Mouse (Mus musculus): ENCODE data around the gene Mycbp.

GRCm38 (mm10) chr4:123911503-123911902, 6.9 kb downstream of the Mycbp start:
- no peak for TF ChIP-seq CTCF (IDR thresholded peaks at IDR 0.05; ENCODE audit: control insufficient read depth, insufficient read depth, insufficient read length)
- no peak for TF ChIP-seq USF1 (IDR thresholded peaks at IDR 0.05; ENCODE audit: low read depth)
